Mouse (Mus musculus) forebrain, embryonic 11.5 days (tissue): ENCODE measurements at regions not wholly inside any gene's neighbourhood (a gene's known extent, or its start where the extent isn't known, plus 50 kb on each side); places are given as distances from the start of the nearest gene placed in this dataset.

Experiments used
- ATAC-seq: fragments of 200-750 bp; cut with Nextera tagmentation; replicated peaks from 2 replicates; pipeline ENCODE4 v1.8.0; 2017; ENCODE audit warnings: moderate TSS enrichment; ENCODE audit not compliant: low FRiP score
- DNase-seq: peaks from one replicate; pipeline ENCODE4 v3.0.0-alpha.2; 2017; ENCODE audit warnings: low spot score
- H3K27ac ChIP-seq: fragments of 300-500 bp; sonication (generic); 2 replicates; pipeline ENCODE4 v1.5.1; 2014; ENCODE audit warnings: low read depth, low read length
- H3K27me3 ChIP-seq: fragments of 300-500 bp; sonication (generic); 2 replicates; pipeline ENCODE4 v1.6.1; 2014; ENCODE audit warnings: mild to moderate bottlenecking, low read length, mixed read lengths; ENCODE audit not compliant: control insufficient read depth, insufficient read depth
- H3K36me3 ChIP-seq: fragments of 300-500 bp; sonication (generic); 2 replicates; pipeline ENCODE4 v1.6.1; 2014; ENCODE audit warnings: mild to moderate bottlenecking, low read length, moderate library complexity, mixed read lengths; ENCODE audit not compliant: control insufficient read depth, insufficient read depth
- H3K4me1 ChIP-seq: fragments of 300-500 bp; sonication (generic); replicated peaks from 2 replicates; pipeline ENCODE4 v1.6.1; 2014; ENCODE audit warnings: low read length, mixed read lengths; ENCODE audit not compliant: control insufficient read depth, insufficient read depth
- H3K4me2 ChIP-seq: fragments of 300-500 bp; sonication (generic); 2 replicates; pipeline ENCODE4 v1.6.1; 2014; ENCODE audit warnings: low read depth, mild to moderate bottlenecking, low read length, moderate library complexity, mixed read lengths; ENCODE audit not compliant: severe bottlenecking
- H3K4me3 ChIP-seq: fragments of 300-500 bp; sonication (generic); 2 replicates; pipeline ENCODE4 v1.5.1; 2014; ENCODE audit warnings: low read depth, low read length
- H3K9ac ChIP-seq: fragments of 300-500 bp; sonication (generic); 2 replicates; pipeline ENCODE4 v1.6.1; 2014; ENCODE audit warnings: low read length
- H3K9me3 ChIP-seq: fragments of 300-500 bp; sonication (generic); 2 replicates; pipeline ENCODE4 v1.6.1; 2016; ENCODE audit warnings: low read length, mixed read lengths; ENCODE audit not compliant: control insufficient read depth
- WGBS: fragments of 180-500 bp; shearing (Covaris S2); extraction: QIAGEN DNeasy Blood & Tissue Kit; methylation state at CpG from one replicate; pipeline ENCODE4 v1.1.7; 2014; 5-methylcytosine and 5-hydroxymethylcytosine counted together

DNA sequence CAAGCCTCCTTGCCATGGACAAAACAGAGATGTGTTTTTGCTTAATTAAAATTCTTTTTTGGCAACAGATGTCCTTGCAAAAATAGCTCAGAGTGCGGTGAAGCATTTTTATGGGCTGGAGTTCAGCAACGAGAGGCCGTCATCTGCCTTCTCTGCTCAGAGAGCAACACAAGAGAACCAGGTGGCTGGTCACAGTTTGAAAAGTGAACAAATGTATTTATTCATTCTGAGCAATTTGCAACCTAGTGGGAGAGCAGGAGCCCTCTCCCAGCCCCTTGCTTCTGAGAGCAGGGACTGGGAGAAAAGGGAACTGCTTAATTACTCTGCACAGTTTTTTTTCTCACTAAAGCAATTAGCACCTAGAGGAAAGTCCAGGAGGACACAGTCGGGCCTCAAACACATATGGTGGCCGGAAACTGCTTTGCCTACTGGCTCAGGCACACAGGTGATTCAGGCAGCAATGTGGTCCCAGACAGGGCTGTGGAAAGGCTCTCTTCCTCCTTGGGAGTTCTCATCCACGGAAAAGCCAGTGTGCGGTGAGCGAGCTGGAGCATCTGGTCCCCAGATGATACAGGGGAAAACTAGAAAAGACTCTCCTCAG is 714.9 kb upstream of the Acvr2a start:
- no peak overlapping the region for H3K4me3 ChIP-seq
- H3K9me3 ChIP-seq = no peaks in the 10 kb centered on the region
- H3K27ac ChIP-seq = no peak overlapping the region; the same call in 1 of the 2 replicates
- H3K9ac ChIP-seq = no peak overlapping the region; the same call in 1 of the 2 replicates
- WGBS = 39% methylated on average over 8 of the region's 8 CpGs
- DNase-seq (peak; percentile 54), ATAC-seq (peak; percentile 83)
- H3K36me3 ChIP-seq = no peaks in the 10 kb centered on the region
- no peaks in the 10 kb centered on the region for H3K27me3 ChIP-seq
- peaks cover 3% of the 10 kb centered on the region; the same call in 1 of the 2 replicates for H3K4me1 ChIP-seq
- H3K4me2 ChIP-seq = no peak overlapping the region

DNA sequence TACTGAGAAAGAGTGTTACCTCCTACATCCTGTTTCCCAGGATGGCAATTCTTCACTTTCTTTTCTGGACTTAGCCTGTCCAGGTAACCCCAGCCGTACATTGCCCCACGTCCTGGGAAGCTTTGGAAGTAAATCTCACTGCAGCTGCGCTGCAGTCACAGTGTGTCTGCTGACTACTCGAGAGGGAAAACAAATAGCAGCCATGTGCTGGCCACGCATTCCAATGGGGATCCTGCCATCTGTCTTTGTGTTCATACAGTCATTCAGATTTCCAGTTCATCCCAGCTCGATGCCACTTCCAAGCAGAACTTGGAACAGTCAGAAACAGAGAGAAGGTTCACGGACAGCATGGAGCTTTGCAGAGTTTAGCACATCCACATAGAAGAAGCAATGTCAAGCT is 690.2 kb upstream of the Acvr2a start:
- no peak overlapping the region for H3K4me2 ChIP-seq
- no peak overlapping the region for H3K4me3 ChIP-seq
- no peak overlapping the region for H3K9ac ChIP-seq
- H3K4me1 ChIP-seq = no peaks in the 10 kb centered on the region
- 62% methylated on average over 7 of the region's 7 CpGs for WGBS
- H3K27ac ChIP-seq = no peak overlapping the region
- no peaks in the 10 kb centered on the region for H3K9me3 ChIP-seq
- H3K27me3 ChIP-seq = no peaks in the 10 kb centered on the region
- DNase-seq (no peak), ATAC-seq (0 out of 2 replicates have a peak, but pooled peaks have one; percentile 18)
- no peaks in the 10 kb centered on the region for H3K36me3 ChIP-seq

DNA sequence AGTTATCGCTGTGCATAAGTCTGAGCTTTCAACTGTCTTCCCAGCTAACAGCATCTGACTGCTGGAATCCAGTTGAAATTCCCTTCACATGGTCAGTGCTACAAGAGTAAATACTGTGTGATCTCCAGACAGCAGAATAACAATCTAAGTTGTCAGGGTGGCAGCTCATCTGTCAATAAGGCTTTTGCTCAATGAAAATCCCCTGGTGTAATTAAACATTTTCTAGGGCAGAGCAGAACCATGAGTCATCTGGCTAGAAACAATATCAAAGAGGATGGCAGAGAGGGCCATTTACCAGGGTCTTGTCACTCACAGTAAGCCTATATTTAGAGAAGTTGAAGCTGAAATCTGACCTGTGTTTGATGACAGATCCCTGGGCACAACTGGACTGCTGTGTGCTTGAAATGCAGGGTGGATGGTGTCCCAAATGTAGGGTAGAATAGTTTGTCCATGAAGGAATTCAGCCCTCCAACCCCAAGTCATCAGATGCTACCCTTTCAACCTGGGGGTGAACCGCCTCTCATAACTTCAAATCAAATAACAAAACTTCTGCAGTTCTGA is 675.8 kb upstream of the Acvr2a start:
- Histone ChIP-seq H3K4me1 (no peaks in the 10 kb centered on the region), H3K27me3 (no peaks in the 10 kb centered on the region), H3K4me3 (no peak overlapping the region), H3K9ac (no peak overlapping the region), H3K4me2 (no peak overlapping the region), H3K36me3 (no peaks in the 10 kb centered on the region), H3K9me3 (no peaks in the 10 kb centered on the region), H3K27ac (no peak overlapping the region)
- WGBS = 95% methylated on average over 2 of the region's 2 CpGs
- DNase-seq = no peak
- no peak for ATAC-seq

- H3K9me3 ChIP-seq = no peaks in the 10 kb centered on the region
- no peak for DNase-seq
- no peaks in the 10 kb centered on the region for H3K4me1 ChIP-seq
- no peak overlapping the region for H3K27ac ChIP-seq
- no peak overlapping the region for H3K4me3 ChIP-seq
- 92% methylated on average over 2 of the region's 2 CpGs for WGBS
- H3K27me3 ChIP-seq = no peaks in the 10 kb centered on the region
- ATAC-seq = no peak
- H3K36me3 ChIP-seq = no peaks in the 10 kb centered on the region
- H3K4me2 ChIP-seq = no peak overlapping the region
- no peak overlapping the region for H3K9ac ChIP-seq
Measured at GRCm38 (mm10) chr2:48141281-48141680, 672.6 kb upstream of the Acvr2a start.

DNA sequence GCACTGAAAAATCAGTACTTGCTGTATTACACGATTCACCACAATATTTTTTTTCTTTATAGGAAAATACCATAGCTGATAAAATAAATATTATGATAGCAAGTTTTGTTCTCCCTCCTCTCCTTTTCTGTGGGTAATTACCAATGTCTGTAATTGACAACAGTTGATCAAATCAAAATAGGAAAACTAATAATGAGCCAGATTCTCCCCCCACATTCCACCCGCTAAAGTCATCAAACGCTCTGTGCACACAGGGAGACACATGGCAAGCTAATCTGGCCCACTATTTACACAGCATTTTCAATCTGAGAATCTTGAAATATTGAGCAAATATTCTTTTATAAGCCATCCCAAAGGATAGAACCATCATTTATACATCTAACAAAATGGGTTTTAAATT is 659.2 kb upstream of the Acvr2a start:
- Histone ChIP-seq H3K4me3 (no peak overlapping the region), H3K4me2 (no peak overlapping the region), H3K9ac (no peak overlapping the region), H3K4me1 (no peaks in the 10 kb centered on the region), H3K36me3 (no peaks in the 10 kb centered on the region), H3K9me3 (no peaks in the 10 kb centered on the region), H3K27me3 (no peaks in the 10 kb centered on the region), H3K27ac (no peak overlapping the region)
- WGBS = 79% methylated on average over 3 of the region's 3 CpGs
- ATAC-seq = no peak
- DNase-seq = no peak

GRCm38 (mm10) chr2:48172626-48173025 is 641.3 kb upstream of the Acvr2a start:
- Histone ChIP-seq H3K27ac (no peak overlapping the region), H3K9ac (no peak overlapping the region)
- ATAC-seq = no peak

DNA sequence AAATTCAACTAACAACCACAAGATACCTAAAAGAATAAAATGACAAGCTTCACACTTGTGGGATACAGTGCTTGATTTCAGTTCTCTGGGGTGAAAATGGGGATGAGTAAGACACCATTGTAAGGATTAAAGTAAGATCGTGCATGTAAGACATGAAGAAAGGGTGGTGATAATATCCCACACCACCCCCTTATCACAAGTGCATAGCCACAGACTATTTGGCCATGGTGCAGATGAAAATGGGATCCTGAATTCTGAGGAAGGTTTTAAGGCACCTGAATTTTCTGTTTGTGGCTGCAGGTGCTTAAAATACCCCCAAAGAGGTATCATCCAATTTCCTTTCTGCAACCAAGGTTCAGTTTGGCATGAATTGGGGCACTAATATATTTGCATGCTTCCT is 627.7 kb upstream of the Acvr2a start:
- Histone ChIP-seq H3K4me3 (no peak overlapping the region), H3K4me1 (no peaks in the 10 kb centered on the region), H3K27me3 (no peaks in the 10 kb centered on the region), H3K36me3 (no peaks in the 10 kb centered on the region), H3K4me2 (no peak overlapping the region), H3K9me3 (no peaks in the 10 kb centered on the region), H3K27ac (no peak overlapping the region), H3K9ac (no peak overlapping the region)
- ATAC-seq (no peak), DNase-seq (no peak)
- WGBS = 100% methylated on average over 1 of the region's 1 CpGs

More at GRCm38 (mm10) chr2:48172626-48173025, 641.3 kb upstream of the Acvr2a start:
- Histone ChIP-seq H3K4me1 (no peaks in the 10 kb centered on the region), H3K4me3 (no peak overlapping the region), H3K36me3 (no peaks in the 10 kb centered on the region), H3K9me3 (no peaks in the 10 kb centered on the region), H3K4me2 (no peak overlapping the region), H3K27me3 (no peaks in the 10 kb centered on the region)
- DNase-seq = no peak
- WGBS = 79% methylated on average over 1 of the region's 1 CpGs

DNA sequence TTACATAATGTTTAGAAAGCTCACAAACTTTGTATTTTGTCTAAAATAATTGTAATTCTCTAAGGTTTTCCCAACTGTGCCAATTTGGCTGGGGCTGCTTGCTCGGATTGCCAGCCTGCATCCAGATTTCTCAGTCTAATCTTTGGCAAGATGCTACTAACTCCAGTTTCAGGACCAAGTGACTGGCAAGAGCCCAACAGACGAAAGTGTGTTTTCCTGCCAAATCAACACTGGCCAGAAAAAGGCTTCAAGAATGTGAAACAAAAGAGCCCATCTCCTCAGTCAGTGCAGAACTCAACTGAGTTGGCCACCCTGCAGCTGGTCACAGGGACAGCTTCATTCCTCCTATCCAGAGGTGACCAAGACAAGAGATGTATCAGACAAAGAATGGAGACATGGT is 627.3 kb upstream of the Acvr2a start:
- no peak for DNase-seq
- Histone ChIP-seq H3K27me3 (no peaks in the 10 kb centered on the region), H3K9ac (no peak overlapping the region), H3K4me1 (no peaks in the 10 kb centered on the region), H3K4me2 (no peak overlapping the region), H3K4me3 (no peak overlapping the region), H3K9me3 (no peaks in the 10 kb centered on the region), H3K27ac (no peak overlapping the region), H3K36me3 (no peaks in the 10 kb centered on the region)
- WGBS = 78% methylated on average over 2 of the region's 2 CpGs
- ATAC-seq = no peak

DNA sequence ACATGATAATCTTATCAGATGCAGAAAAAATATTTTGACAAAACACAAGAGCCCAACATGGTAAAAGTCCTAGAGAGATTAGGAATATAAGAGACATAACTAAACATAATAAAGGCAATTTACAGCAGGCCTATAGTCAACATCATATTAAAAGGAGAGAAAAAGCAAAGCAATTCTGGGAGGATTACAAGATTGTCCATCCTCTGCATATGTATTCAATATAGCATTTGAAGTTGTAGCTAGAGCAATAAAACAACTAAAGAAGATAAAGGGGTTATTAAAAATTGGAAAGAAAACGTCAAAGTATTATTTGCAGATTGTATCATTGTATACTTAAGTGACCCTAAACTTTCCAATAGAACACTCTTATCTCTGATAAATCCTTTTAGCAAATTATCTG is 602.1 kb upstream of the Acvr2a start:
- H3K27ac ChIP-seq = no peak overlapping the region
- no peak for ATAC-seq
- no peaks in the 10 kb centered on the region for H3K4me1 ChIP-seq
- no peaks in the 10 kb centered on the region for H3K36me3 ChIP-seq
- H3K9me3 ChIP-seq = no peaks in the 10 kb centered on the region
- H3K4me3 ChIP-seq = no peak overlapping the region
- H3K4me2 ChIP-seq = no peak overlapping the region
- 80% methylated on average over 1 of the region's 1 CpGs for WGBS
- no peaks in the 10 kb centered on the region for H3K27me3 ChIP-seq
- no peak overlapping the region for H3K9ac ChIP-seq
- no peak for DNase-seq
